Mouse (Mus musculus) midbrain, postnatal 0 days (tissue): Measurements from ENCODE around the gene Gm20388. TPM values are rescaled to one million over a fixed set of nuclear protein-coding genes. Genes with fewer than 3 reads are reported as not detected.

Experiments
- ATAC-seq: fragments of 200-750 bp; cut with Nextera tagmentation; 2 replicates; pipeline ENCODE4 v1.8.0; 2017; ENCODE audit warnings: moderate number of reproducible peaks, mild to moderate bottlenecking, moderate TSS enrichment, moderate library complexity; ENCODE audit not compliant: low FRiP score
- DNase-seq: peaks from one replicate; pipeline ENCODE4 v3.0.0-alpha.2; 2015; ENCODE audit warnings: low spot score
- H3K27ac ChIP-seq: fragments of 300-500 bp; sonication (generic); 2 replicates; pipeline ENCODE4 v1.5.1; 2014; ENCODE audit warnings: low read depth, mild to moderate bottlenecking, low read length, mixed read lengths
- H3K27me3 ChIP-seq: fragments of 300-500 bp; sonication (generic); 2 replicates; pipeline ENCODE4 v1.6.1; 2014; ENCODE audit warnings: low read length, control low read depth, mixed read lengths; ENCODE audit not compliant: insufficient read depth
- H3K36me3 ChIP-seq: fragments of 300-500 bp; sonication (generic); 2 replicates; pipeline ENCODE4 v1.6.1; 2014; ENCODE audit warnings: low read length, control low read depth, mixed read lengths; ENCODE audit not compliant: insufficient read depth
- H3K4me1 ChIP-seq: fragments of 300-500 bp; sonication (generic); 2 replicates; pipeline ENCODE4 v1.6.1; 2014; ENCODE audit warnings: mild to moderate bottlenecking, control low read depth, antibody characterized with exemption, low read length, mixed read lengths; ENCODE audit not compliant: insufficient read depth
- H3K4me2 ChIP-seq: fragments of 300-500 bp; sonication (generic); 2 replicates; pipeline ENCODE4 v1.6.1; 2014; ENCODE audit warnings: low read depth, mild to moderate bottlenecking, low read length, mixed read lengths; ENCODE audit not compliant: poor library complexity, severe bottlenecking
- H3K4me3 ChIP-seq: fragments of 300-500 bp; sonication (generic); 2 replicates; pipeline ENCODE4 v1.5.1; 2014; ENCODE audit warnings: low read depth, mild to moderate bottlenecking, low read length, moderate library complexity
- H3K9ac ChIP-seq: fragments of 300-500 bp; sonication (generic); replicated peaks from 2 replicates; pipeline ENCODE4 v1.6.1; 2014; ENCODE audit warnings: mild to moderate bottlenecking, low read length, moderate library complexity, mixed read lengths; ENCODE audit not compliant: poor library complexity, severe bottlenecking
- H3K9me3 ChIP-seq: fragments of 300-500 bp; sonication (generic); 2 replicates; pipeline ENCODE4 v1.6.1; 2016; ENCODE audit warnings: low read length, control low read depth
- CTCF ChIP-seq: IDR thresholded peaks from 2 replicates; pipeline ENCODE4 v1.5.1; 2016; ENCODE audit warnings: antibody characterized with exemption, mild to moderate bottlenecking
- WGBS: fragments of 180-500 bp; shearing (Covaris S2); extraction: QIAGEN DNeasy Blood & Tissue Kit; methylation state at CpG from one replicate; pipeline ENCODE4 v1.1.7; 2014; 5-methylcytosine and 5-hydroxymethylcytosine counted together
- polyA plus RNA-seq: library from polyadenylated mRNA; unstranded; fragments of >200 nt; fragmentation: Nextera tagmentation; extraction: Ambion mirVana; gene quantifications from 2 replicates; pipeline ENCODE4 v1.2.1, GENCODE M21; 2015
- total RNA-seq: library from RNA; depleted of rRNA; stranded (reverse); fragments of >200 nt; gene quantifications from 2 replicates; pipeline ENCODE4 v1.2.3, GENCODE M21; 2014

Gene Gm20388
- total and polyA plus RNA-seq, 2 experiments from 2014 or later, result 74.2 TPM; not detected in 1

DNA sequence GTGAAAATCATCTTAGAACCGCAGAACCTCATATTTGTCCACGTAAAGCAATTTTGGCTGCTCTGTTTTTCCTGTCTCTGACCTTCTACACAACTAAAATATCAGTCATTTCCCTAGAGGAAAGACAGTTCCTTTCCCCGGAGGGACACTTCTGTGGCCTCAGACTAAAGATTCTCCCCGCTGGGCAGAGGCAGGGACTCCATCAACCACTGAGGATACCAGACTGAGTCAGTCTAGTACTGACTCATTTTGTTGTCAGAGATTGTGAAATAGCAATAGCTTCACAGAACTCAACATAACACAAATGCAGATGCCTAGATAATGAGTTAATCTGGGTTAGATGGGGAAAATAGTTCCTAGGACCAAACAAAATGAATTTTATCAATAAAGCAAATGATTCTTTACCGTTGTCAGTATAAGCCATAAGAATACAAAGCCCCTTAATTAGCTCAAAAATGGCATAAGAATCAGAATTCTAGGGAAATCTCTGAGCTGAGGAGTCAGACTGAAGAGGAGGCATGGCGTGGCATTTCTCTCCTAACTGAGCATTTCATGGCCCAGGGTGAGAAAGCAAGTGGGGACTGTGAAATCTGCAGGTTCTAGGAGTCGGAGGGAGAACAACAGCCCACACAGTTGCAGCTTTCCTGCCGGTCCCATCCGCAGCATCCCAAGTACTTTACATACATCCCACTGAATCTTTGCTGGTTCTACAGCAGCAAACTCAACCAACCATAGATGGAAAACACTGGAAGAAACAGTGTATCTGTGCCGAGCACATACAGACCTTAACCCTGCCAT is 3781.7 kb downstream of the Gm20388 start:
- Histone ChIP-seq H3K9ac (no peak overlapping the region), H3K9me3 (no peaks in the 10 kb centered on the region), H3K27ac (no peak overlapping the region), H3K36me3 (no peaks in the 10 kb centered on the region), H3K4me2 (no peak overlapping the region), H3K27me3 (0 out of 2 replicates have a peak, but pooled peaks cover 3% of the 10 kb centered on the region), H3K4me1 (no peaks in the 10 kb centered on the region), H3K4me3 (no peak overlapping the region)
- 84% methylated on average over 10 of the region's 10 CpGs for WGBS
- no peak for DNase-seq
- no peak for TF ChIP-seq CTCF
- ATAC-seq, result no peak

DNA sequence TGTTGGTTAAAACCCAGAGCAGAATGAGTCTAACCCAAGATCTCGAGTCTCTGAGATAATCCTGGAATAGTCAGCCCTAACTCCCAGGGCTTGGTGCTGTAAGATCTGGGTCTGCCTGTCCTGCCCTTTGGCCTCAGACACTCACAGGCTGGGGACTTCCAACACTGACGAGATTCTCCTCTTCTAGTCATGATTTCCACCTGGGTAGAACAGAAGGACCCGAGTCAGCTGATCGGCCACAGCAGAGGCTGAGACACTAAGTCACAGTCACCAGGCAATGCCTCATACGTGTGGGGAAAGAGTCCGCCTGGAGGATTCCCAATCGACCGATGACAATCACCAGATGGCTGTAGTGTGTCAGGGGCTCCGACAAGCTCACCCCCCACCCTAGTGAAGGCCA is 3785.5 kb downstream of the Gm20388 start:
- H3K9me3 ChIP-seq, result no peaks in the 10 kb centered on the region
- H3K4me1 ChIP-seq, result no peaks in the 10 kb centered on the region
- H3K4me2 ChIP-seq, result no peak overlapping the region
- TF ChIP-seq CTCF, result no peak
- DNase-seq (no peak), ATAC-seq (no peak)
- H3K27me3 ChIP-seq, result 0 out of 2 replicates have a peak, but pooled peaks cover 3% of the 10 kb centered on the region
- H3K27ac ChIP-seq, result no peak overlapping the region
- no peak overlapping the region for H3K9ac ChIP-seq
- H3K4me3 ChIP-seq, result no peak overlapping the region
- WGBS, result 80% methylated on average over 9 of the region's 9 CpGs
- no peaks in the 10 kb centered on the region for H3K36me3 ChIP-seq

- no peak for DNase-seq
- 63% methylated on average over 5 of the region's 5 CpGs for WGBS
These were observed 3786.7 kb downstream of the Gm20388 start for GRCm38 (mm10) chr8:123697329-123697728.

GRCm38 (mm10) chr8:123700399-123701070 is 3789.9 kb downstream of the Gm20388 start:
- Histone ChIP-seq H3K4me3 (no peak overlapping the region), H3K9me3 (no peaks in the 10 kb centered on the region), H3K9ac (no peak overlapping the region), H3K27ac (no peak overlapping the region), H3K36me3 (no peaks in the 10 kb centered on the region), H3K27me3 (no peaks in the 10 kb centered on the region), H3K4me1 (no peaks in the 10 kb centered on the region), H3K4me2 (no peak overlapping the region)
- 75% methylated on average over 12 of the region's 12 CpGs for WGBS
- no peak for TF ChIP-seq CTCF
- ATAC-seq (no peak), DNase-seq (no peak)

More at GRCm38 (mm10) chr8:123697329-123697728, 3786.7 kb downstream of the Gm20388 start:
- Histone ChIP-seq H3K4me1 (no peaks in the 10 kb centered on the region), H3K9ac (no peak overlapping the region), H3K4me2 (no peak overlapping the region), H3K36me3 (no peaks in the 10 kb centered on the region), H3K27ac (no peak overlapping the region), H3K27me3 (0 out of 2 replicates have a peak, but pooled peaks cover 3% of the 10 kb centered on the region), H3K9me3 (no peaks in the 10 kb centered on the region), H3K4me3 (no peak overlapping the region)
- TF ChIP-seq CTCF, result no peak
- no peak for ATAC-seq

DNA sequence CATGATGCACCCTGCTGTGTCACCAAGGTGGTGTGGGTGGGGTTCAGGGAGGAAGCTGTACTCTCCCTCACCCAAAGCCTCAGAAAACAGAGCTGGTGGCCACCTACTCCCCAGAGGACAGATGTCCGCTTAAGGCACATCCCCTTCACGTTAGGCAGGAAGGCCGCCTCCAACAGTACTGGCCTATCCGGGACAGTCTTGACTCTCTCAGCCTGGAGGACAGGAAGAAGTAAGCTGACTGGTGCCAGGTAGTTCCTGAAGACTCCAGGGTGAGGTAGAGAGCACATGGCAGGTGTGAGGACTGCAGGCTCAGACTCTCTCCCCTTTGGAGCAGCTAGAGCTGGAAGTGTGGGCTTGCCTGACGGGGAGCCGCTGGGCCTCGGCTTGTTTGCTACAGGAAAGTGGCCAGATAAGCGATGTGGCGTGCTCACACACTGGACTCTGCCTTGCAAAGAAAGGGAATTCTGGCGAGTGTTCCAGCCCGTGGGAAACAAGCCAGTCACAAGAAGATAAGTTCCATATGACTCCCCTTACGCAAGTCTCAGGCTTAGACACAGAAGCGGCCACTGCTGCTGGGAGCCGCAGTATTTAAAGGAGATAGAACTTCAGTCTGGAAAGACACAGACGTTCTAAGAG is 3791.4 kb downstream of the Gm20388 start:
- no peak overlapping the region for H3K4me2 ChIP-seq
- H3K27me3 ChIP-seq, result no peaks in the 10 kb centered on the region
- no peak overlapping the region for H3K9ac ChIP-seq
- no peak for TF ChIP-seq CTCF
- ATAC-seq (no peak), DNase-seq (no peak)
- H3K27ac ChIP-seq, result no peak overlapping the region
- no peaks in the 10 kb centered on the region for H3K36me3 ChIP-seq
- WGBS, result 75% methylated on average over 15 of the region's 15 CpGs
- no peaks in the 10 kb centered on the region for H3K9me3 ChIP-seq
- H3K4me3 ChIP-seq, result no peak overlapping the region
- H3K4me1 ChIP-seq, result no peaks in the 10 kb centered on the region
